Mouse (Mus musculus) megakaryocyte, embryonic 14.5 days (primary cell): ENCODE measurements around the gene Ngef. TPM values are rescaled to one million over a fixed set of nuclear protein-coding genes. Genes with fewer than 3 reads are reported as not detected.
A peak's percentile ranks its signal among the peaks of the same experiment; 100 is the strongest.

Experiments
- H3K27me3 ChIP-seq: replicated peaks from 2 replicates; pipeline ENCODE3; 2012; ENCODE audit warnings: inconsistent platforms
- H3K36me3 ChIP-seq: replicated peaks from 2 replicates; pipeline ENCODE3; 2012; ENCODE audit warnings: low read length, inconsistent platforms, mixed read lengths
- H3K4me1 ChIP-seq: 2 replicates; pipeline ENCODE4 v1.6.1; 2012; ENCODE audit warnings: inconsistent platforms
- H3K4me3 ChIP-seq: replicated peaks from 2 replicates; pipeline ENCODE3; 2012; ENCODE audit warnings: moderate library complexity, mild to moderate bottlenecking, inconsistent platforms
- H3K9me3 ChIP-seq: 2 replicates; pipeline ENCODE4 v1.6.1; 2012; ENCODE audit warnings: inconsistent platforms
- FLI1 ChIP-seq: IDR thresholded peaks from 2 replicates; pipeline ENCODE4 v1.6.1; 2012; ENCODE audit warnings: low read length, inconsistent platforms, mixed read lengths
- GATA1 ChIP-seq: IDR thresholded peaks from 3 replicates; pipeline ENCODE4 v1.6.1; 2012; ENCODE audit warnings: mixed read lengths, low read length, inconsistent platforms, borderline replicate concordance
- polyA plus RNA-seq: library from polyadenylated mRNA; stranded (reverse); fragments of >175 nt; gene quantifications from 2 replicates; pipeline ENCODE4 v1.2.3, GENCODE M21; 2012; ENCODE audit warnings: low replicate concordance; ENCODE audit not compliant: insufficient read depth

The Ngef gene
- polyA plus RNA-seq, 1 experiment, result not detected

- H3K27me3 ChIP-seq, result peaks cover 27% of the 10 kb centered on the region
- H3K4me3 ChIP-seq, result no peak overlapping the region
- H3K9me3 ChIP-seq, result no peaks in the 10 kb centered on the region
- TF ChIP-seq GATA1 (no peak), FLI1 (no peak)
- no peaks in the 10 kb centered on the region for H3K4me1 ChIP-seq
- no peaks in the 10 kb centered on the region for H3K36me3 ChIP-seq
These were observed 46.5 kb downstream of the Ngef start for GRCm38 (mm10) chr1:87527191-87527590.

- Histone ChIP-seq H3K36me3 (no peaks in the 10 kb centered on the region), H3K4me3 (no peak overlapping the region), H3K4me1 (no peaks in the 10 kb centered on the region)
These were observed 48.6 kb downstream of the Ngef start for GRCm38 (mm10) chr1:87525041-87525440.

DNA sequence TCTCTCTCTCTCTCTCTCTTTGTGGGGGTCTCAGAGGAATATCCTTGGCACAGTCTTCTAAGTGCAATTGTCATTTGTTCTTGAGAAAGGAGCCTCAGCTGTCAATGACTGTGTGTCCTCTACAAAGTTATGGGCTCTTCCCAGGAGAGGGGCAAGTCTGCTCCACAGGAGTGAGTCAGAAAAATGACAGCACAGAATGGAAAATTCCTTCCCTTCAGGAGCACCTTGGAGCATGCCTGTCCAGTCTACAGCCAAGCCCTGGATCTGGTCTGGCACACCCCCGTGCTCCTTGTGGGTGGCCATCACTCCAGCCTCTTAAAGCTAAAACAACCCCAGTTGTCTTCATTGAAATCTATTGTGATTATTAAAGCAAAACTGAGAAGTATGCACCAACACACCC is 52.1 kb downstream of the Ngef start:
- TF ChIP-seq FLI1, result no peak
- no peak for TF ChIP-seq GATA1
- no peaks in the 10 kb centered on the region for H3K36me3 ChIP-seq
- no peak overlapping the region for H3K4me3 ChIP-seq
- peaks cover 4% of the 10 kb centered on the region; the same call in 1 of the 2 replicates for H3K9me3 ChIP-seq
- H3K27me3 ChIP-seq, result peaks cover 39% of the 10 kb centered on the region
- no peaks in the 10 kb centered on the region for H3K4me1 ChIP-seq

More at GRCm38 (mm10) chr1:87525041-87525440, 48.6 kb downstream of the Ngef start:
- Histone ChIP-seq H3K27me3 (peaks cover 36% of the 10 kb centered on the region), H3K9me3 (no peaks in the 10 kb centered on the region)
- TF ChIP-seq GATA1, result no peak
- TF ChIP-seq FLI1, result no peak

- H3K4me1 ChIP-seq, result no peaks in the 10 kb centered on the region
- peaks cover 15% of the 10 kb centered on the region for H3K9me3 ChIP-seq
- no peaks in the 10 kb centered on the region for H3K36me3 ChIP-seq
- no peak overlapping the region for H3K4me3 ChIP-seq
- TF ChIP-seq FLI1 (no peak), GATA1 (no peak)
- H3K27me3 ChIP-seq, result peaks cover 42% of the 10 kb centered on the region
These were observed 53.2 kb downstream of the Ngef start for GRCm38 (mm10) chr1:87520467-87520866.

DNA sequence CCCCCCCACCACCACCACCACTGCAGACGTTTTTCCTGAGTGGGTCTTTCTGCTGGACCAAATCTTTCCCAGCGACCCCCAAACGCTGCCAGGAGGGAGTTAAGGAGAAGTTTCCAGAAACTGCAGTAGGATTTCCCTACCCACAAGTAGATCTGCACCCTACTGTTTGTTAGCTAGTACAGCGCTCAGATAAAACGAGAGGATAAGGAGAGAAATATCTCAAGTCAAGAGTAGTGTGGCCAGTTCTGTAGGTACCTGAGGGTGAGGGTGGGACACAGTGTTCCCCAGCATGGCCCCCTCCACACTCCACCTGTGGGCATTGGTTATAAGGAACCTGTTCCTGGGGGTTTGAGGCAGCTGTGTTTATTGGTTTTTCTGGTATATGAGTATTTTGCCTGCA is 62.8 kb downstream of the Ngef start:
- peaks cover 45% of the 10 kb centered on the region for H3K9me3 ChIP-seq
- H3K36me3 ChIP-seq, result no peaks in the 10 kb centered on the region
- no peak for TF ChIP-seq FLI1
- no peak for TF ChIP-seq GATA1
- H3K4me3 ChIP-seq, result no peak overlapping the region
- peaks cover 16% of the 10 kb centered on the region for H3K4me1 ChIP-seq
- H3K27me3 ChIP-seq, result peaks cover 79% of the 10 kb centered on the region

DNA sequence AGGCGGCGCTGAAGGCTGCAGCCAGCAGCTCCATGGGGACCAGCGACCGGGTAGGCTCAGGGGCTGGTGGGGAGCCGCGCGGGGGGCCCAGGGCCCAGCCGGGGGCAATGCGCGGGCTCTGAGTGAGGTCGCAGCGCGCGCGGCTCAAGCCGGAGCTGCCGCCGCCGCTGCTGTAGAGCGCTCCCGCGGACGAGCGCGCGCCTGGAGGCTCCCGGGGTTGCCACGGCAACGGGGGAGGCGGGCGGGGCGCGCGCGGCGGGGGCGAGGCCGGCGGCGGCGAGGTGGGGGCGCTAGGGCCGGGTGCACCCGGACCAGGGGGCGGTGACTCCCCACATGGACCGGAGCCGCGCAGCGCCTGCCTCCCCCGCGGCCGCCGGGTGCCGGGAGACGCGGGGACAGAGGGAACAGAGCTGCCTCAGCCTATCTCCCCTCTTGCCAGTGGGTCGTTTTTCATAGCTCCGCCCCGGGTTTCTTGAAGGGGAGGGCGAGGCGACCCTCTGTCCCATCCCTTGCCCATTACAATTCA is 63.4 kb downstream of the Ngef start:
- Histone ChIP-seq H3K36me3 (no peaks in the 10 kb centered on the region), H3K4me3 (peak overlapping the region; percentile 89)

GRCm38 (mm10) chr1:87509561-87510165 is 64.0 kb downstream of the Ngef start, which contains the start of gene Neu2:
Gene Neu2 (plus strand): TSS chr1:87509889.
- peaks cover 34% of the 10 kb centered on the region for H3K9me3 ChIP-seq
- TF ChIP-seq FLI1 (no peak), GATA1 (no peak)
- H3K4me1 ChIP-seq, result peaks cover 16% of the 10 kb centered on the region
- no peaks in the 10 kb centered on the region for H3K36me3 ChIP-seq
- H3K4me3 ChIP-seq, result peak within 1 kb of the TSS; percentile 89
- H3K27me3 ChIP-seq, result peaks cover 84% of the 10 kb centered on the region

More for the DNA sequence above, 63.4 kb downstream of the Ngef start:
- Histone ChIP-seq H3K4me1 (peaks cover 16% of the 10 kb centered on the region), H3K9me3 (peaks cover 39% of the 10 kb centered on the region), H3K27me3 (peaks cover 83% of the 10 kb centered on the region)
- no peak for TF ChIP-seq GATA1
- no peak for TF ChIP-seq FLI1

GRCm38 (mm10) chr1:87508591-87509560 is 64.8 kb downstream of the Ngef start:
- Histone ChIP-seq H3K27me3 (peaks cover 91% of the 10 kb centered on the region), H3K4me3 (peak overlapping the region; percentile 89), H3K4me1 (peaks cover 16% of the 10 kb centered on the region), H3K9me3 (peaks cover 33% of the 10 kb centered on the region), H3K36me3 (no peaks in the 10 kb centered on the region)
- TF ChIP-seq GATA1, result no peak
- no peak for TF ChIP-seq FLI1

DNA sequence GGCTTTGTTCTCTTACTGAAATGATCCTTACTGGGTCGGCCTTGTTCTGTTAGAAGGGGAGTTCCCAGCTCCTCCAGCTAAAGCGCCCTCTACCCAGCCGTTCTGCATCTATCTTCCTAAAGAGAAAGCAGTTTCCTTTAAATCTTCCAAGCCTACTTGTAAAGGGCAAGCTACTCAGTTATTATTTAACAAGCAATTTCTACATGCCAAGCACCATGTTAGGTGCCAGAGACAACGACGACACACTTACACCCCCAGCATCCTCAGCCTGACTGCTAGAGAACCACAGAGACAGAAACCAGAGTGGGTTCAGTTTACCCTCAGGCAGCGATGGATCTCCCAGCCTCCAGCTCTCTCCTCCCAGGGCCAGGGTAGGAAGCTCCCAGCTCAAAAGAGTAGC is 65.8 kb downstream of the Ngef start:
- no peak for TF ChIP-seq GATA1
- no peak for TF ChIP-seq FLI1
- Histone ChIP-seq H3K9me3 (peaks cover 25% of the 10 kb centered on the region), H3K36me3 (no peaks in the 10 kb centered on the region), H3K4me1 (peaks cover 16% of the 10 kb centered on the region), H3K27me3 (peaks cover 91% of the 10 kb centered on the region), H3K4me3 (no peak overlapping the region)
